12 mouse cellular contexts compared by ENCODE assay signal in the genomic region with DNA sequence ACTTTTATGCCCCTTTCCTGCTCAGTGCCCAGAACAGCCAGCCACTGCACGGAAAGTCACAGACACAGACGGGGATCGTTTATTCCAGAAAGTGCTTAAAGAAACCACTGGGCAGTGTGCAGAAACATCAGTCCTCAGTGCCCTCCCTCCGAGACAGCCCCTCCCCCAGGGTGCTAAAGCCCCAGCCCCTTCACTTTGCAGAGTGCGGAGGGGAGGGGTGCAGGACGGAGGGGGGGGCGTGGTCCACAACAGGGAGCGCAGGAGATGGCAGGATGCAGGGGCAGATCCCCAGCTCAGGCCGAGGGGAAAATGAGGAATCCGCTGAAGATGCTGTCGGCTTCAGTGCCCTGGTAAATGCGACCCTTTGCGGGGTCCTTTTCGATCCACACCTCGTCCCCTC. TPM values are rescaled to one million over a fixed set of nuclear protein-coding genes. Genes with fewer than 3 reads are reported as not detected.
A peak's percentile ranks its signal among the peaks of the same experiment; 100 is the strongest.
DNase-seq lines count a peak whose midpoint lies in the region; ATAC-seq lines count a peak whose summit lies in the region.
"Had no signal": no experiment of that assay in that cellular context is flagged by ENCODE, and none has a peak within 500 bp of the region (broad histone marks: within the 10 kb centered on the region; RNA-seq: fewer than 3 reads in every experiment).

No protein-coding gene starts in this region.

- ATAC-seq in hindbrain, embryonic 13.5 days (ENCODE audit: low FRiP score): no peak
- ATAC-seq in midbrain, embryonic 14.5 days (ENCODE audit: low FRiP score, low TSS enrichment): no peak
- ATAC-seq in activated CD4-positive, CD25-positive, alpha-beta regulatory T cell, adult 4 months: no peak

- peak; percentile 27 to 59 for DNase-seq in heart, adult 18-20 months
- no peak for DNase-seq in heart, postnatal 10 days
- DNase-seq in ZHBTc4 (ENCODE audit: low read depth, low spot score): peak; percentile 53
- DNase-seq in midbrain, embryonic 14.5 days: no peak
- no peak for DNase-seq in adrenal gland, adult 8-10 months
- DNase-seq in natural killer cell, adult 2 months (ENCODE audit: low spot score in 2 of 2): no peak
- DNase-seq: gastrocnemius, postnatal 36 days; layer of hippocampus, adult 9-11 months; liver, embryonic 13.5 days had no signal

- peak overlapping the region; percentile 25; the same call in 1 of the 2 replicates for H3K4me2 ChIP-seq in hindbrain, embryonic 13.5 days
- peak overlapping the region; percentile 25; the same call in 1 of the 2 replicates for H3K4me2 ChIP-seq in midbrain, embryonic 14.5 days (ENCODE audit: low read length)
- H3K4me2 ChIP-seq: embryonic facial prominence, embryonic 15.5 days; liver, embryonic 13.5 days had no signal

- no peaks in the 10 kb centered on the region for H3K9me3 ChIP-seq in hindbrain, embryonic 13.5 days
- H3K9me3 ChIP-seq in midbrain, embryonic 14.5 days (ENCODE audit: control insufficient read depth, low read length): no peaks in the 10 kb centered on the region
- H3K9me3 ChIP-seq: embryonic facial prominence, embryonic 15.5 days; liver, embryonic 13.5 days had no signal

- intact Hi-C loops in heart, postnatal 10 days (cut with DNase I): no loop called here

- peaks cover 66% of the 10 kb centered on the region for H3K27me3 ChIP-seq in hindbrain, embryonic 13.5 days
- H3K27me3 ChIP-seq in midbrain, embryonic 14.5 days (ENCODE audit: control insufficient read depth, insufficient read depth, low read length): peaks cover 35% of the 10 kb centered on the region

- no peaks in the 10 kb centered on the region for H3K36me3 ChIP-seq in hindbrain, embryonic 13.5 days
- no peaks in the 10 kb centered on the region for H3K36me3 ChIP-seq in midbrain, embryonic 14.5 days (ENCODE audit: control insufficient read depth, insufficient read depth, low read length)
- H3K36me3 ChIP-seq: embryonic facial prominence, embryonic 15.5 days; liver, embryonic 13.5 days had no signal

- H3K27ac ChIP-seq in hindbrain, embryonic 13.5 days: no peak overlapping the region
- no peak overlapping the region for H3K27ac ChIP-seq in midbrain, embryonic 14.5 days (replicated peaks; ENCODE audit: low read depth, low read length)
- H3K27ac ChIP-seq: embryonic facial prominence, embryonic 15.5 days; liver, embryonic 13.5 days had no signal

- H3K4me1 ChIP-seq in hindbrain, embryonic 13.5 days (replicated peaks): peaks cover 9% of the 10 kb centered on the region
- no peaks in the 10 kb centered on the region for H3K4me1 ChIP-seq in midbrain, embryonic 14.5 days (ENCODE audit: control insufficient read depth, insufficient read depth, low read length)
- H3K4me1 ChIP-seq: liver, embryonic 13.5 days had no signal

- 7% methylated on average over 15 of the region's 15 CpGs for WGBS in hindbrain, embryonic 13.5 days
- WGBS in midbrain, embryonic 14.5 days: 4% methylated on average over 15 of the region's 15 CpGs

- H3K9ac ChIP-seq in hindbrain, embryonic 13.5 days: peak overlapping the region; percentile 20; the same call in 1 of the 2 replicates
- H3K9ac ChIP-seq in midbrain, embryonic 14.5 days (replicated peaks; ENCODE audit: low read length): peak overlapping the region; percentile 23; the same call in 1 of the 2 replicates
- H3K9ac ChIP-seq: embryonic facial prominence, embryonic 15.5 days; liver, embryonic 13.5 days had no signal

- H3K4me3 ChIP-seq in hindbrain, embryonic 13.5 days: no peak overlapping the region
- no peak overlapping the region for H3K4me3 ChIP-seq in midbrain, embryonic 14.5 days (replicated peaks; ENCODE audit: low read depth, low read length)
- H3K4me3 ChIP-seq: embryonic facial prominence, embryonic 15.5 days; liver, embryonic 13.5 days had no signal

RNA-seq across cellular contexts. Expression of gene C1qa, which starts 2.7 kb away (rescaled TPM):
- total RNA-seq in heart, adult 18-20 months (2021): 10 to 100 TPM; 44.4 to 55.2 TPM
- 10 to 100 TPM; 25.2 to 28.0 TPM for total RNA-seq in heart, postnatal 10 days (2021)
- 23.6 and 24.6 TPM in 2 replicates for polyA plus RNA-seq in hindbrain, embryonic 13.5 days (2015; fragmentation: Nextera tagmentation; extraction: Ambion mirVana)
- polyA plus RNA-seq in midbrain, embryonic 14.5 days (2014; fragmentation: Nextera tagmentation; extraction: Ambion mirVana): 12.7 and 23.0 TPM in 2 replicates
- total RNA-seq in adrenal gland, adult 8-10 months (2022): 10 to 100 TPM; 65.2 to 96.6 (median 77.6) TPM
- under 1 TPM; 0.83 to 0.97 TPM for polyA plus RNA-seq in activated CD4-positive, CD25-positive, alpha-beta regulatory T cell, adult 4 months (2017; shearing (Covaris generic))

RNA-seq across cellular contexts. Expression of gene C1qc, which starts 3.0 kb away (rescaled TPM):
- 10 to 100 TPM; 36.9 to 41.6 TPM for total RNA-seq in heart, adult 18-20 months (2021)
- 10 to 100 TPM; 17.8 to 24.8 TPM for total RNA-seq in heart, postnatal 10 days (2021)
- polyA plus RNA-seq in hindbrain, embryonic 13.5 days (2015; fragmentation: Nextera tagmentation; extraction: Ambion mirVana): 19.5 and 24.3 TPM in 2 replicates
- 11.0 and 19.3 TPM in 2 replicates for polyA plus RNA-seq in midbrain, embryonic 14.5 days (2014; fragmentation: Nextera tagmentation; extraction: Ambion mirVana)
- 10 to 100 TPM; 45.8 to 82.2 (median 63.4) TPM for total RNA-seq in adrenal gland, adult 8-10 months (2022)
- under 1 TPM; 0.28 to 0.56 TPM for polyA plus RNA-seq in activated CD4-positive, CD25-positive, alpha-beta regulatory T cell, adult 4 months (2017; shearing (Covaris generic))

RNA-seq across cellular contexts. Expression of gene C1qb, which starts 9.9 kb away (rescaled TPM):
- 10 to 100 TPM; 42.6 to 54.2 TPM for total RNA-seq in heart, adult 18-20 months (2021)
- 10 to 100 TPM; 26.0 to 28.3 TPM for total RNA-seq in heart, postnatal 10 days (2021)
- polyA plus RNA-seq in hindbrain, embryonic 13.5 days (2015; fragmentation: Nextera tagmentation; extraction: Ambion mirVana): 37.9 and 48.5 TPM in 2 replicates
- polyA plus RNA-seq in midbrain, embryonic 14.5 days (2014; fragmentation: Nextera tagmentation; extraction: Ambion mirVana): 19.1 and 40.0 TPM in 2 replicates
- 100 to 1,000 TPM in 2 of 4 experiments, 10 to 100 TPM in 2; 63.2 to 103 (median 86.1) TPM for total RNA-seq in adrenal gland, adult 8-10 months (2022)
- 1 to 10 TPM; 1.2 to 6.1 TPM for polyA plus RNA-seq in activated CD4-positive, CD25-positive, alpha-beta regulatory T cell, adult 4 months (2017; shearing (Covaris generic))

Comparison
In these comparisons a context has a peak if more than half of its experiments do, and no peak if none do; other contexts are left out.
1. DNase-seq: peak in heart, adult 18-20 months (2 of 2) and ZHBTc4 (single experiment); none in heart, postnatal 10 days (0 of 2), midbrain, embryonic 14.5 days (single experiment), adrenal gland, adult 8-10 months (single experiment) and natural killer cell, adult 2 months (0 of 2).